Mouse (Mus musculus) cortical plate, adult 2 months (tissue): Measurements from ENCODE around the gene Rabggta. TPM values are rescaled to one million over a fixed set of nuclear protein-coding genes. Genes with fewer than 3 reads are reported as not detected.
"Not testable (repeated sequence)": the region's sequence is repeated elsewhere in the genome, so short reads cannot be mapped to it uniquely, and the experiment has no call there.

Experiments used
- H3K27ac ChIP-seq: fragments of 200-500 bp; 2 replicates; pipeline ENCODE4 v1.5.1; 2012; ENCODE audit warnings: low read length, control low read depth, inconsistent platforms; ENCODE audit not compliant: insufficient read depth
- H3K4me1 ChIP-seq: fragments of 200-500 bp; 2 replicates; pipeline ENCODE4 v1.6.1; 2011; ENCODE audit warnings: low read length; ENCODE audit not compliant: control insufficient read depth, insufficient read depth
- H3K4me3 ChIP-seq: fragments of 200-500 bp; 2 replicates; pipeline ENCODE4 v1.5.1; 2011; ENCODE audit warnings: mild to moderate bottlenecking, low read length, control low read depth; ENCODE audit not compliant: insufficient read depth
- CTCF ChIP-seq: fragments of 200-500 bp; IDR thresholded peaks from 2 replicates; pipeline ENCODE4 v1.5.1; 2011; ENCODE audit warnings: mild to moderate bottlenecking, control low read depth, low read length; ENCODE audit not compliant: insufficient read depth; ENCODE audit errors: extremely low read depth
- POLR2A ChIP-seq: fragments of 200-500 bp; IDR thresholded peaks from 2 replicates; pipeline ENCODE4 v1.6.1; 2011; ENCODE audit warnings: mild to moderate bottlenecking, low read length, control low read depth; ENCODE audit not compliant: insufficient read depth; ENCODE audit errors: extremely low read depth
- polyA plus RNA-seq: library from polyadenylated mRNA; depleted of rRNA; stranded (reverse); fragments of >200 nt; gene quantifications from 2 replicates; pipeline ENCODE4 v1.2.3, GENCODE M21; 2012; rRNA removed

The Rabggta gene
- 64.7 and 67.9 TPM in 2 replicates for polyA plus RNA-seq

DNA sequence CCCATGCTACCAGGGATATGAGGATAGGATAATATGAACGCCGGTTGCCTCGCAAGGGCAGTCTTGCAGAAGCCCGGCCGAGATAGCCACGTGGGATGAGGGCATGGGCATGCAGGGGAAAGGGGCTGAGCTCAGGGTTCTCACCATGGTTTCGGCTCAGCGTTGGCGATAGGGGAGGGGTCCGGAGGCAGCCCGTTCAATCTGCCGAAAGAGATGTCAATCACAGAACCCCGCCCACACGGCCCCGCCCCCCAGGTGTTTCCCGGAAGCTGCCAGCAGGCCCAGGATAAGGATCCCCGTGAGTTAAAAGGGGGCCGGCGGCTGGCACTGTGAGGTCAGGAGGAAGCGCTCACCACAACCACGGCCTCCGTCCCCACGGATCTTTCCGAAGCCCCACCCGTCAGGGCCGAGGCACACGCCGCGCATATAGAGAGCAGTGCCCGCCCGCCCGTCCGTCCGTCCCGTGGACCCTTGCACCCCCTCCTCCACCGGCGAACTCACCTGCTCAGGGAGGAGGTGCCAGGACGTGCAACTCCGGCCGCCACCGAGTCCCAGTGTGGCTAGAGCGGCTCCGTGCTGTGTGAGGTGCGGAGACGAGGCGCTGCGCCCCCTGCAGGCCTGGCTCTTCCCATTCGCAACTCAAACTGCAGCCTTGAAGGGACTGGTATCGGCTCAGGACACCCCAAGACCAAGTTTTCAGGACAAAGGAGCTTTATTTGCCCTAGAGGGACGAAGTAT is at the start of gene Rabggta:
Rabggta (minus strand) TSS at position 564 of the 738 bp plus-strand sequence.
- no peaks in the 10 kb centered on the region for H3K4me1 ChIP-seq
- H3K4me3 ChIP-seq = peak within 1 kb of the TSS; percentile 62
- H3K27ac ChIP-seq = no peak within 1 kb of the TSS
- TF ChIP-seq POLR2A (peak; percentile 46; the same call in 1 of the 2 replicates), CTCF (peak; percentile 81)

DNA sequence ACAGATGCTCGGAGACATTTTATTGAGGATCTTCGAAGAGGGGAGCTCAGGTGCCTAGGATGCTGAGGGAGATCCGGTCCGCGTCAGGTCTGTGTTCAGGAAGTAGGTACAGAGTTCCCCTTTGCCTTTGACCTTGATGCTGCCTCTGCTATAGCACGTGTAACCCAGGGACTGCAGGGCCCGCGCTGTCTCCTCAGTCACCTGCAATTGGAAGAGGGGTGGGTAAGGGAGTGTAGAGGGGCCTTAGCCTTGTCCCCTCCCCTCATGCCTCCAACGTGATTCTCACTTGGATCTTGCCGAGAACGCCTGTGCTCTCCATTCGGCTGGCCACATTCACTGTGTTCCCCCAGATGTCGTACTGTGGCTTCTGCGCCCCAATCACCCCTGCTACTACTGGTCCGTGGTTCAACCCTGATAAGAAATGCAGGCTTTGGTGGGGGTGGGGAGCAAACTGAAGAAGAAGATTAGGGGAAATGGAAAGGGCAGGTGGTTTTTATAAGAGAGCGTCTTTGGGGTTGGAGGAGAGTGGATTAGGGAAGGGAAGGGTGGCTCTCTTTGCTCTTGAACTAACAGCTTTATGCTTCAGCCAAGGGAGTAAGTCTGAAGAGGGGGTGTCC is 47.1 kb upstream of the Rabggta start:
- no peaks in the 10 kb centered on the region for H3K4me1 ChIP-seq
- TF ChIP-seq CTCF (no peak), POLR2A (no peak)
- no peak overlapping the region for H3K4me3 ChIP-seq
- no peak overlapping the region for H3K27ac ChIP-seq

DNA sequence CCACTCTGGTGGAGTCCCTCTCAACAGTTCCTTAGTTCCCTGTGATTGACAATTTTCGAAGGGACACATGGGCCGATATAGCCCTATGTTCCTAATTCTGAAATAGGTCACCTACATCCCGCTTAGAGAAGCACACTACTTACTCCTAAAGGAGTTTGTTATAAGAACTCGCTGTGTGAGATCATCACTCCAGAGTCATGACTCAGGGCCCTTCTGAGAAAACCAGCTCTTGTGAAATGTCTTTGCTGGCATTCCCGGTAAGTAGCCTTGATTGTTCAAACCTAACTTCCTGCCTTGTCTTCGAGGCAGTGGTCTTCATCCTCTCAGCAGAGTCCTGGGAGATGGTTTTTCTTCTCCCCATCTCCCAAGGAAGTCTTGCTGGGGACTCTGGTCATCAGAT is 46.5 kb upstream of the Rabggta start:
- no peak for TF ChIP-seq POLR2A
- no peak for TF ChIP-seq CTCF

DNA sequence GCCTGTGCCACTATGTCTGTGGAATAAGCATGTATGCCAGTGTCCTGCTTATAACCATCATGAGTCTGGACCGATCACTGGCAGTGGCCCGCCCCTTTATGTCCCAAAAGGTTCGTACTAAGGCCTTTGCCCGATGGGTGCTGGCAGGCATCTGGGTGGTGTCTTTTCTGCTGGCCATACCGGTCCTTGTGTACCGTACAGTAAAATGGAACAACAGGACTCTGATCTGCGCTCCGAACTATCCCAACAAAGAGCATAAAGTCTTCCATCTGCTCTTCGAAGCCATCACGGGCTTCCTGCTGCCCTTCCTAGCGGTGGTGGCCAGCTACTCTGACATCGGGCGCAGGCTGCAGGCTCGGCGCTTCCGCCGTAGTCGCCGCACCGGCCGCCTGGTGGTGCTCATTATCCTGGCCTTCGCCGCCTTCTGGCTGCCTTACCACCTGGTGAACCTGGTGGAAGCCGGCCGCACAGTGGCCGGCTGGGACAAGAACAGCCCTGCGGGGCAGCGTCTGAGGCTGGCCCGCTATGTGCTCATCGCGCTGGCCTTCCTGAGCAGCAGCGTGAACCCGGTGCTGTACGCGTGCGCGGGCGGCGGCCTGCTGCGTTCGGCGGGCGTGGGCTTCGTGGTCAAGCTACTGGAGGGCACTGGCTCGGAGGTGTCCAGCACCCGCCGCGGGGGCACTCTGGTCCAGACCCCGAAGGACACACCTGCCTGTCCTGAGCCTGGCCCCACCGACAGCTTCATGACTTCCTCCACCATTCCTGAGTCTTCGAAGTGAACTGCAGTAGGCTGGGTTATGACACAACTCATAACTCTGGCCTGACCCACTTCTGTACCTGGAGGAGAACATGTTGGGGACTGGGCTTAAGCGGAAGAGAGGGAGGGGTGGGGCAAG is 45.7 kb upstream of the Rabggta start:
- H3K4me3 ChIP-seq = 0 out of 2 replicates have a peak overlapping the region, but pooled peaks have one; percentile 8
- H3K4me1 ChIP-seq = no peaks in the 10 kb centered on the region
- H3K27ac ChIP-seq = no peak overlapping the region
- TF ChIP-seq CTCF (no peak), POLR2A (no peak)

More for the DNA sequence above, 46.5 kb upstream of the Rabggta start:
- Histone ChIP-seq H3K4me3 (no peak overlapping the region), H3K4me1 (no peaks in the 10 kb centered on the region), H3K27ac (no peak overlapping the region)

DNA sequence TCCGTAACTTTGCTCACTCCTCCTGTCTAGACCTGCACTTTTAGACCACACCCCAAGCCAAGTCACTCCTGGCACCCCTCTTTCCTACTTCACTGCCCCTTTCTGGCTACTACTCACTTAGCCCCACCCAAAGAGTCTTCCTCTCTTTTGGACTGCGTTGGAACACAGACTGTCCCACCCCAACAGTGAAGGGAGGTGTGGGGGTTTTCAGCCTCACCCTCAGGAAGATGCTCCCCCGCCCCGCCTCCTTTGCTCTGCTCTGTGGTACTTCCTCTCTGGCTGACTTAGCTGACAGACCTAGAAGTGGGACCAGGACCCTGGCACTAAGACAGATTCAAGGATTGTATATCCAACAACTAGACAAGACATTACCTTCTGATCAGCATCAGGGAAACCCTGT is 43.6 kb upstream of the Rabggta start, which contains the start of gene Ltb4r1:
Ltb4r1 (plus strand) TSS at position 267 of the 400 bp plus-strand sequence.
- H3K4me1 ChIP-seq = no peaks in the 10 kb centered on the region
- no peak within 1 kb of the TSS for H3K27ac ChIP-seq
- TF ChIP-seq POLR2A (no peak), CTCF (no peak)
- H3K4me3 ChIP-seq = no peak within 1 kb of the TSS

DNA sequence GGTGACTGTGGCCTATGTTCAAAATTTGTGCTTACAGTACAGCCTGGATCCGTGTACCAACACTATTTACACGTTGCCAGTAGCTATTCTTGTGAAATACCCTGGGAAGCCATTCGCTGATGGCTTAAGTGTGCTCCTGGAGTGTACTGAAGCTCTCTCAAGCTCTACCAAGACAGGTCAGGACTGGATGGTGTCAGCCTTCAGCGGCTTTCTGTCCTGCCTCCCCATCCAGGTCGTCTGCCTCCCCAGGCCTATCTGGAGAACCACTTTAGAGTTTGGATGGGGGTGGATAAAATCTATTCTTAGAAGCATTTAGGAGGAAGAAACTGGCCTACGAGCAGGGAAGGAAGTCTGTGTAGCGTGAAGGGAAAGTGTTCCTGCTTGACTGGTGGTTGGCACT is 41.1 kb upstream of the Rabggta start:
- H3K27ac ChIP-seq = no peak overlapping the region
- no peak overlapping the region for H3K4me3 ChIP-seq
- no peak for TF ChIP-seq CTCF
- no peak for TF ChIP-seq POLR2A
- H3K4me1 ChIP-seq = no peaks in the 10 kb centered on the region

DNA sequence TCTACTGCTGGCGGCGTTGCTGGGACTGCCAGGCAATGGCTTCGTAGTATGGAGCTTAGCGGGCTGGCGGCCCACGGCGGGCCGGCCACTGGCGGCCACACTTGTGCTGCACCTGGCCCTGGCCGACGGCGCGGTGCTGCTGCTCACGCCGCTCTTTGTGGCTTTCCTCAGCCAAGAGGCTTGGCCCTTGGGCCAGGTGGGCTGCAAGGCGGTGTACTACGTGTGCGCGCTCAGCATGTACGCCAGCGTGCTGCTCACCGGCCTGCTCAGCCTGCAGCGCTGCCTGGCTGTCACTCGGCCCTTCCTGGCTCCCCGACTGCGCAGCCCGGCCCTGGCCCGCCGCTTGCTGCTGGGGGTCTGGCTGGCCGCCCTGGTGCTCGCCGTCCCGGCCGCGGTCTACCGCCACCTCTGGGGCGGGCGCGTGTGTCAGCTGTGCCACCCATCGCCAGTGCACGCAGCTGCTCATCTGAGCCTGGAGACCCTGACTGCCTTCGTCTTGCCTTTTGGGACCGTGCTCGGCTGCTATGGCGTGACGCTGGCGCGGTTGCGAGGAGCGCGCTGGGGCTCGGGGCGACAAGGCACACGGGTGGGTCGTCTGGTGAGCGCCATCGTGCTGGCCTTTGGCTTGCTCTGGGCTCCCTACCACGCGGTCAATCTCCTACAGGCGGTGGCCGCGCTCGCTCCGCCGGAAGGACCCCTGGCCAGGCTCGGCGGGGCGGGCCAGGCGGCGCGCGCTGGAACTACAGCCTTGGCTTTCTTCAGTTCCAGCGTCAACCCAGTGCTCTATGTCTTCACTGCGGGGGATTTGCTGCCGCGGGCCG is 40.1 kb upstream of the Rabggta start:
- H3K4me3 ChIP-seq = peak overlapping the region; percentile 59
- TF ChIP-seq CTCF = 0 out of 2 replicates have a peak, but pooled peaks have one; percentile 0
- 0 out of 2 replicates have a peak, but pooled peaks have one; percentile 19 for TF ChIP-seq POLR2A
- H3K4me1 ChIP-seq = no peaks in the 10 kb centered on the region
- H3K27ac ChIP-seq = no peak overlapping the region

DNA sequence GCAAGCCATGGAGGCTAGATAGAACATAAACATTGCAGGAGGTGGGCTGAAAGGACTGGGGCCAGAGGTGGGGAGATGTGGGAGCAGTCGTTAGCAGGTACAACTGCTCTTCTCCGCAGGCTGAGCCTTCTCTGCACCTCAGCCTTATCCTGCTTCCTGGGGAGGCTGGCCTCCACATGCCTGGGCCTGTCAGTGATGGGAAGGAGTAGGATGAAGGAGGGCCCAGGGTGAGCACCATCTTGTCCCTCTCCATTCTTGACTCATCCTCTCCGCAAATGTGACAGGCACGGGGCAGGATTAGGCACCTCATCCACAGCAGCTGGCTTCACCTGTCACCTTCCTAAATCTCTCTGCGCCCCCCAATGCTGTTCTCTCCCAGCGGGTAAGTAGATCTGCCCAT is 39.1 kb upstream of the Rabggta start, which contains the start of gene Ltb4r2:
Ltb4r2 (plus strand) TSS at position 266 of the 400 bp plus-strand sequence.
- no peak for TF ChIP-seq CTCF
- TF ChIP-seq POLR2A = no peak
- no peak within 1 kb of the TSS for H3K27ac ChIP-seq
- peak within 1 kb of the TSS; percentile 59 for H3K4me3 ChIP-seq
- H3K4me1 ChIP-seq = no peaks in the 10 kb centered on the region

DNA sequence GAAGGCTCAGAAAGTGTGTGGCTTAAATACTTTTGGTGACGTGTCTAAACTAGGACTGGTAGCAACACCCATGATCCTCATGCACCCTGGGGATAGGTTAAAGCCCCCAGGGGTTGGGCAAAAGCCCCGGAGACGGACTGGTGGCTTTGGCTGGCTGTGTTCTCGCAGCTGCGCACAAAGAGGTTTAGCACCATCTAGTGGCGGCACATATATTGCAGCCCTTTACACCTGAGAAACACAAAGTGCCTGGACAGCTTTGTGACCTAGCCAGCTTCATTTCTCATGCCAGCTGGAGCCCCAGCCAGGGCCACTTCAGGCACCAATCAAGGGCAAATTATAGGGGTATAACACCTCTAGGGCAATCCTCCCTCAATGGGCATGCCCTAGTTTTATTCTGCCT is 38.1 kb upstream of the Rabggta start:
- H3K4me1 ChIP-seq, H3K27ac ChIP-seq, H3K4me3 ChIP-seq: not testable (repeated sequence)
- TF ChIP-seq CTCF = peak; percentile 59
